Mouse (Mus musculus): ENCODE measurements around the gene Fancd2. TPM values are rescaled to one million over a fixed set of nuclear protein-coding genes. Genes with fewer than 3 reads are reported as not detected.

Fancd2 gene
- polyA plus RNA-seq, 1 experiment from 2014 or later: 6.5 TPM

Small RNA genes within 50 kb of the gene (microRNA-seq; reads per million reads assigned to microRNA genes)
- not detected for gene Gm23365

Other genes starting within 250 kb of the Fancd2 start
- gene Cpne9, start 249.4 kb upstream of the Fancd2 start, polyA plus RNA-seq (2015; fragmentation: Nextera tagmentation; extraction: Ambion mirVana): 0.34 and 0.39 TPM in 2 replicates
- gene Brpf1, start 224.5 kb upstream of the Fancd2 start, polyA plus RNA-seq (2015; fragmentation: Nextera tagmentation; extraction: Ambion mirVana): 19.6 and 22.2 TPM in 2 replicates
- 11.6 and 11.8 TPM in 2 replicates for gene Ogg1, start 204.7 kb upstream of the Fancd2 start, polyA plus RNA-seq (2015; fragmentation: Nextera tagmentation; extraction: Ambion mirVana)
- gene Camk1, start 187.7 kb upstream of the Fancd2 start, polyA plus RNA-seq (2015; fragmentation: Nextera tagmentation; extraction: Ambion mirVana): 79.0 and 88.0 TPM in 2 replicates
- 79.4 and 82.2 TPM in 2 replicates for gene Tada3, start 153.8 kb upstream of the Fancd2 start, polyA plus RNA-seq (2015; fragmentation: Nextera tagmentation; extraction: Ambion mirVana)
- gene Arpc4, start 153.6 kb upstream of the Fancd2 start, polyA plus RNA-seq (2015; fragmentation: Nextera tagmentation; extraction: Ambion mirVana): 390 and 428 TPM in 2 replicates
- gene Ttll3, start 142.4 kb upstream of the Fancd2 start, polyA plus RNA-seq (2015; fragmentation: Nextera tagmentation; extraction: Ambion mirVana): 7.6 and 8.1 TPM in 2 replicates
- gene Rpusd3, start 112.3 kb upstream of the Fancd2 start, polyA plus RNA-seq (2015; fragmentation: Nextera tagmentation; extraction: Ambion mirVana): 14.8 and 23.3 TPM in 2 replicates
- gene Cidec, start 95.9 kb upstream of the Fancd2 start, polyA plus RNA-seq (2015; fragmentation: Nextera tagmentation; extraction: Ambion mirVana): not detected in 2 replicates
- gene Jagn1, start 89.1 kb upstream of the Fancd2 start, polyA plus RNA-seq (2015; fragmentation: Nextera tagmentation; extraction: Ambion mirVana): 89.2 and 93.1 TPM in 2 replicates
- gene Il17re, start 73.2 kb upstream of the Fancd2 start, polyA plus RNA-seq (2015; fragmentation: Nextera tagmentation; extraction: Ambion mirVana): not detected in 2 replicates
- 1.6 and 2.4 TPM in 2 replicates for gene Il17rc, start 60.3 kb upstream of the Fancd2 start, polyA plus RNA-seq (2015; fragmentation: Nextera tagmentation; extraction: Ambion mirVana)
- gene Creld1, start 48.4 kb upstream of the Fancd2 start, polyA plus RNA-seq (2015; fragmentation: Nextera tagmentation; extraction: Ambion mirVana): 63.8 and 66.7 TPM in 2 replicates
- gene Prrt3, start 29.8 kb upstream of the Fancd2 start, polyA plus RNA-seq (2015; fragmentation: Nextera tagmentation; extraction: Ambion mirVana): 5.1 and 6.0 TPM in 2 replicates
- 94.9 and 103 TPM in 2 replicates for gene Emc3, start within 50 bp of the Fancd2 start, polyA plus RNA-seq (2015; fragmentation: Nextera tagmentation; extraction: Ambion mirVana)
- gene Fancd2os, start 69.0 kb downstream of the Fancd2 start, polyA plus RNA-seq (2015; fragmentation: Nextera tagmentation; extraction: Ambion mirVana): 0.22 TPM in 1 of 2 replicates, not detected in the other
- gene Brk1, start 73.1 kb downstream of the Fancd2 start, polyA plus RNA-seq (2015; fragmentation: Nextera tagmentation; extraction: Ambion mirVana): 239 and 240 TPM in 2 replicates
- 79.6 and 83.6 TPM in 2 replicates for gene Vhl, start 92.3 kb downstream of the Fancd2 start, polyA plus RNA-seq (2015; fragmentation: Nextera tagmentation; extraction: Ambion mirVana)
- 1.3 and 1.5 TPM in 2 replicates for gene Irak2, start 106.8 kb downstream of the Fancd2 start, polyA plus RNA-seq (2015; fragmentation: Nextera tagmentation; extraction: Ambion mirVana)
- 0.78 and 1.3 TPM in 2 replicates for gene Tatdn2, start 165.4 kb downstream of the Fancd2 start, polyA plus RNA-seq (2015; fragmentation: Nextera tagmentation; extraction: Ambion mirVana)
- gene Ghrl, start 188.2 kb downstream of the Fancd2 start, polyA plus RNA-seq (2015; fragmentation: Nextera tagmentation; extraction: Ambion mirVana): 0.41 and 0.59 TPM in 2 replicates
- 239 and 245 TPM in 2 replicates for gene Sec13, start 209.1 kb downstream of the Fancd2 start, polyA plus RNA-seq (2015; fragmentation: Nextera tagmentation; extraction: Ambion mirVana)

All from forebrain, embryonic 15.5 days (tissue).